Mouse (Mus musculus) forebrain, embryonic 16.5 days (tissue): ENCODE results near the gene Rad17. TPM values are rescaled to one million over a fixed set of nuclear protein-coding genes. Genes with fewer than 3 reads are reported as not detected.

Experiments
- ATAC-seq: fragments of 200-750 bp; cut with Nextera tagmentation; 2 replicates; pipeline ENCODE4 v1.8.0; 2017; ENCODE audit warnings: mild to moderate bottlenecking, moderate library complexity
- H3K27ac ChIP-seq: fragments of 300-500 bp; sonication (generic); 2 replicates; pipeline ENCODE4 v1.5.1; 2014; ENCODE audit warnings: low read length, control low read depth
- H3K27me3 ChIP-seq: fragments of 300-500 bp; sonication (generic); replicated peaks from 2 replicates; pipeline ENCODE4 v1.6.1; 2014; ENCODE audit warnings: low read length; ENCODE audit not compliant: control insufficient read depth, insufficient read depth
- H3K36me3 ChIP-seq: fragments of 300-500 bp; sonication (generic); 2 replicates; pipeline ENCODE4 v1.6.1; 2014; ENCODE audit not compliant: control insufficient read depth, insufficient read depth
- H3K4me1 ChIP-seq: fragments of 300-500 bp; sonication (generic); replicated peaks from 2 replicates; pipeline ENCODE4 v1.6.1; 2014; ENCODE audit warnings: low read length; ENCODE audit not compliant: control insufficient read depth, insufficient read depth
- H3K4me2 ChIP-seq: fragments of 300-500 bp; sonication (generic); 2 replicates; pipeline ENCODE4 v1.6.1; 2014; ENCODE audit warnings: mild to moderate bottlenecking, low read length, control low read depth
- H3K4me3 ChIP-seq: fragments of 300-500 bp; sonication (generic); replicated peaks from 2 replicates; pipeline ENCODE4 v1.5.1; 2014; ENCODE audit warnings: mild to moderate bottlenecking, low read length, control low read depth
- H3K9ac ChIP-seq: fragments of 300-500 bp; sonication (generic); replicated peaks from 2 replicates; pipeline ENCODE4 v1.6.1; 2014; ENCODE audit warnings: low read depth, low read length, control low read depth
- H3K9me3 ChIP-seq: fragments of 300-500 bp; sonication (generic); 2 replicates; pipeline ENCODE4 v1.6.1; 2016; ENCODE audit warnings: low read length; ENCODE audit not compliant: control insufficient read depth
- WGBS: fragments of 180-500 bp; shearing (Covaris S2); extraction: QIAGEN DNeasy Blood & Tissue Kit; methylation state at CpG from one replicate; pipeline ENCODE4 v1.1.7; 2014; 5-methylcytosine and 5-hydroxymethylcytosine counted together
- polyA plus RNA-seq: library from polyadenylated mRNA; unstranded; fragments of >200 nt; fragmentation: Nextera tagmentation; extraction: Ambion mirVana; gene quantifications from 2 replicates; pipeline ENCODE4 v1.2.1, GENCODE M21; 2015

The Rad17 gene
- polyA plus RNA-seq, 1 experiment from 2014 or later, result 21.1 TPM

DNA sequence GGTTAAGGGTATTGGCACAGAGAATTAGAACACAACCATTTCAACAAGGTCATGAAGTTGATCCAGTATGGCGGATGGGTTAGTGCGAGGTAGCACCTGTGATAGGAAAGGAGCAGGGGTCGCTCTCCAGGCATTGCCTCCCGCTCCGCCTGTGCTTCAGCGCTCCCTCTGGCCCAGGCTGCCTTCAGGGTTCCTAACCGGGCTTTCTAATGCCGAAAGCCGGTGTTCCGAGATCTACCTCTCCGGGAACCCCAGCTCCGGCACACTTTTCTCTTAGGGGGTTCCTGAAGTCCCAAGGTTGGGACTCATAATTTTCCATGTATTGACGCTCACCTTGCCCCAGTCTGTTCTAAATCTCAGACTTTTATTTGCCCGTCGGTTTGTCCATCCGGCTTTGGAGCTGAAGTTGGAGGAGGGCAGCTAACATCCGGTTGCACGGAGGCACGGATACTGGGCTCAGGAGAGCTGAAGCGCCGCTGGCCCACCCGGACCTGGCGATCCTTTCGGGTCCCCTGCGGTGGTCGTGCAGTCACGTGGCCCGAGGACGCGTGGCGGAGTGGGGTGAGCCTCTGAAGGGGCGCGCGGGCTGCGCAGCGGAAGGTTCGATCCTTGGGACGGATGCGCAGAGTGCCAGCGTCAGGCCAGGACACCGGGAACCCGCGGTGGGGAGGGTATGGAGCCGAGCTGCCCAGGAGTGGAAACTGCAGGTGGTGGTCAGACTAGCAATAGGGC lies 18.6 kb upstream of the Rad17 start, which contains the start of gene Ccdc125:
Gene Ccdc125 (plus strand): TSS at position 427 of the 732 bp plus-strand sequence.
- peak within 1 kb of the TSS; percentile 54 for H3K4me3 ChIP-seq
- WGBS, result under 1% methylated on average over 44 of the region's 44 CpGs
- H3K9me3 ChIP-seq, result 0 out of 2 replicates have a peak, but pooled peaks cover 2% of the 10 kb centered on the region
- no peak within 1 kb of the TSS for H3K27ac ChIP-seq
- peaks cover 11% of the 10 kb centered on the region for H3K4me1 ChIP-seq
- no peaks in the 10 kb centered on the region for H3K27me3 ChIP-seq
- H3K4me2 ChIP-seq, result peak within 1 kb of the TSS; percentile 86
- ATAC-seq, result peak; percentile 69
- peak within 1 kb of the TSS; percentile 61 for H3K9ac ChIP-seq
- H3K36me3 ChIP-seq, result peaks cover 8% of the 10 kb centered on the region; the same call in 1 of the 2 replicates

DNA sequence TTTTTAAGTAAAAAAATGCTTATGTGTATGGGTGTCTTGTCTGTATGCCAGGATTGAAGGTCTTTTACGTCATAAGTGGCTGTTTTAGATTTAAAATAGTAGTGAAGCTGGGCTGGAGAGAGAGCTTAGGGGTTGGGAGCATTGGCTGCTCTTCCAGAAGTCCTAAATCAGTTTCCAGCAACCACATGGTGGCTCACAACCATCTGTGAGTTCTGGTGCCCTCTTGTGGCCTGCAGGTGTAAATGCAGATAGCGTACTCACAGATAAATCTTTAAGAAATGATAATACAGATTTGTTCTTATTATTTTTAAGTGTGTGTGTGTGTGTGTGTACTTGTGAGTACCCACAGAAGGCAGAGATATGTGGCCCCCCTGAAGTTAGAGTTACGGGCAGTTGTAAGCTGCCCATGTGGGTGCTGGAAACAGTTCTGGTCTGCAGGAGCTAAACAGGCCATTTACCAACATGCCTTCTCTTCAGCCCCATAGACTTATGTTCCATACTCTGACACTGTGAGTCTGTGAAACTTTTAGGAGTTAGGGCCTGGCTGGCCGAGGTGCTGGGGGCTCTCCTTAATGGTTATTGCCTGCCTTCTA lies 9.1 kb upstream of the Rad17 start:
- ATAC-seq, result peak; percentile 56
- Histone ChIP-seq H3K27me3 (no peaks in the 10 kb centered on the region), H3K4me1 (no peaks in the 10 kb centered on the region), H3K4me2 (no peak overlapping the region), H3K36me3 (0 out of 2 replicates have a peak, but pooled peaks cover 3% of the 10 kb centered on the region), H3K4me3 (no peak overlapping the region), H3K27ac (no peak overlapping the region), H3K9ac (no peak overlapping the region), H3K9me3 (no peaks in the 10 kb centered on the region)
- 54% methylated on average over 4 of the region's 4 CpGs for WGBS

DNA sequence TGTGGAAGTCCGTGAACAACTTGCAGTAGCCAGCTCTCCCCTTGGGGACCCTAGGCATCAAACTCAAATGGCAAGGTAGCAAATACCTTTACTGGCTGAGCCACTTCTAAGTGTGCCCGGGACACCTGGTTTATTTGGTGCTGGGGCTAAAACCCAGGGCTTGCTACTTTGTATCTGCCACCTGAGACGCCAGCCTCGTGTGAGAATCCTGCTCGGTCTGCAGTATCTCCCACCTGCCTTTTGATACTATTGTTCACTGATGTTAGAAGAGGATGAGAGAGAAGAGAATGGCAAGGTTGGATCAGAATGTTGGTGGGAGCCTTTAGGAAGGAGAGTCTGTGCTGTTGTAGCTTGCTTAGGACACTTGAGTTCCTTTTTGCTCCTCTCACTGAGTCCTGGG lies 7.2 kb upstream of the Rad17 start:
- ATAC-seq, result no peak
- WGBS, result 93% methylated on average over 5 of the region's 5 CpGs
- Histone ChIP-seq H3K9ac (no peak overlapping the region), H3K36me3 (no peaks in the 10 kb centered on the region), H3K9me3 (no peaks in the 10 kb centered on the region), H3K4me2 (no peak overlapping the region), H3K4me1 (no peaks in the 10 kb centered on the region), H3K4me3 (no peak overlapping the region), H3K27ac (no peak overlapping the region), H3K27me3 (no peaks in the 10 kb centered on the region)

DNA sequence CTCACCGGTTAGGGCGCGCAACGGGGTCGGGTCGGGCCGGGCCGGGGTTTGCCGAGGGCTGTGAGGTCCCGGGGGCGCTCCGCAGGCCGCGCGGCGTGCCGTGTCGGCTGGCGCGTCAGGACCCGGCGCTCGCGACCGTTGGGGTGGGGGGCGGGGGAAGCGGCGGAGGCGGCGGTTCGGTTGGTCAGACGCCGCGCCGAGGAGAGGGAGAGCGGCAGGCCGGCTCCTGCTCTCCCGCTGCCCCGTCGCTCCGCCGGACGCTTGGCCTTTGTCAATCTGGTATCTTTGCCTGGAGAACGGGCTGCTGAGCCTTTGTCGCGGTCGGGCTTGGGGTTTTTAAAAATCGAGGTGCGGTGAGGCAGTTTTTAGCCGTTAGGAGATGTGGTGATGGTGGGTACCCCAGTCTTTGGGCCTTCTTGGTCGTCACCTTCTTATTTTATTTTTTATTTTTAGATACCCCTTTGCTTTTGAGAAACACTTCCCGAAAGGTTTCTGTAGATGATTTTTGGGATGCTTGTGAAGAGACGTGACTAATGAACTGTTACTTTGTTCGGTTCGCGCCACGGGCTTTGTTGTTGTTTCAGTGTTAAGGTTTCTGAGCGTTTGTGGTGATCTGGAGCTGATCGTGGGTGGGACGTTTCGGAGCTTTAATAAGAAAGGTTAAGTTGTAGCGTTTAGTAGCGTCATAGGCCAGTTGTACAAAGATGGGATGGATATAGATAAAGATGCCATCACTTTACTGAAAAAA lies 762 bp upstream of the Rad17 start, which contains the start of gene Taf9:
Gene Taf9 (plus strand): TSS at position 141 of the 748 bp plus-strand sequence.
- Histone ChIP-seq H3K27ac (peak within 1 kb of the TSS; percentile 99), H3K4me2 (peak within 1 kb of the TSS; percentile 98), H3K9me3 (no peaks in the 10 kb centered on the region), H3K4me3 (peak within 1 kb of the TSS; percentile 100), H3K9ac (peak within 1 kb of the TSS; percentile 93), H3K27me3 (no peaks in the 10 kb centered on the region), H3K4me1 (peaks cover 9% of the 10 kb centered on the region), H3K36me3 (peaks cover 5% of the 10 kb centered on the region; the same call in 1 of the 2 replicates)
- under 1% methylated on average over 62 of the region's 63 CpGs for WGBS
- ATAC-seq, result peak; percentile 69; the same call in 1 of the 2 replicates

DNA sequence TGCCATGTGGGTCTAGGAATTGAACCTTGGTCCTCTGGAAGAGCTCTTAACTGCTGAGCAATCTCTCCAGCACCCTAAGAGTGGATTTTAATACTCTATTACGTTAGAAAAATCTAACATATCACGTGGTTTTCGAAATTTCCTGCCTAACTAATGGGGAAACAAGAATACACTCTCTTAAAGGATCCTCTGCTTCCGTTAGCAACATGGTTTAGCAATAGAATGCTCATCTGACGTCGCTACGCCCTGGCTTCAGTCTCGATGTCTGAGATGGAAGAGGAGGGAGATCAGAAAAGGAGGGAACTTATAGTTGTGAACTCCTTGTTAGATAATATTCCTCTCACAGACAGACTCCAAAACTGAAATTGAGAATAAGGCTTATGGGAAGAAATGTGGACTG lies 2.6 kb downstream of the Rad17 start:
- Histone ChIP-seq H3K36me3 (peaks cover 22% of the 10 kb centered on the region), H3K4me1 (peaks cover 9% of the 10 kb centered on the region), H3K4me2 (no peak overlapping the region), H3K27me3 (no peaks in the 10 kb centered on the region), H3K27ac (no peak overlapping the region), H3K9me3 (no peaks in the 10 kb centered on the region), H3K9ac (no peak overlapping the region), H3K4me3 (no peak overlapping the region)
- 96% methylated on average over 8 of the region's 8 CpGs for WGBS
- no peak for ATAC-seq

DNA sequence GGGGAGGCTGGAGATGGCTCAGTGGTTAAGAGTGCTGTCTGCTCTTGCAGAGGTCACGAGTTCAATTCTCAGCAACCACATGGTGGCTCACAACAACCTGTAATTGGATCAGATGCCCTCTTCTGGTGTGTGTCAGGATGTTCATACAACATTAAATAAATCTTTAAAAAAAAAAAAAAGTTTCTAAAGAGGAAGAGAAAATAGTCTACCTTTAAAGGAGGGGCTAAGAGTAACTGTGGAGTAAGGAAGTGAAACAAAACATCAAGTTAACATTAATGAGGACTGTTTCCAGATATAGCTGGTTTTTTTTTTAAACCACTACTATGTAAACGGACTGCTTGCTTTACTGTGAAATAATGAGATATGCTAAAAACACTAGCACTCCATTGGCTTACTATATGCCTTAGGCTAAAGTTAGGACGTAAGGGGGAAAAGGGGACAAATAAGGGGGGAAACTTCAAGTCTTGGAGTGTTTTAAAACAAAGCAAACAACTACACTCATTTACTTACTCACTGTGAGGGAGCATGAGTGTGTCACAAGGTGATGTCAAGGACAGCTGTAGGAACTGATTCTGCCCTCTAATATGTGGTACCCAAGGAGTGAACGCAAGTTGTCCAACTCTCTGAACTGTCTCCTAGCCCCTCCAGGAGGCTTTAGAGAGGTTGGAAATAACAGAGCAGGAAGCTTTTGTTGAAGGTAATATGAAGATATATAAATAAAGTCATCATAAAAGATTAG lies 8.2 kb downstream of the Rad17 start:
- Histone ChIP-seq H3K4me2 (no peak overlapping the region), H3K4me1 (no peaks in the 10 kb centered on the region), H3K27ac (no peak overlapping the region), H3K9ac (no peak overlapping the region), H3K36me3 (peaks cover 33% of the 10 kb centered on the region), H3K27me3 (no peaks in the 10 kb centered on the region), H3K4me3 (no peak overlapping the region), H3K9me3 (no peaks in the 10 kb centered on the region)
- WGBS, result 91% methylated on average over 4 of the region's 4 CpGs
- no peak for ATAC-seq

DNA sequence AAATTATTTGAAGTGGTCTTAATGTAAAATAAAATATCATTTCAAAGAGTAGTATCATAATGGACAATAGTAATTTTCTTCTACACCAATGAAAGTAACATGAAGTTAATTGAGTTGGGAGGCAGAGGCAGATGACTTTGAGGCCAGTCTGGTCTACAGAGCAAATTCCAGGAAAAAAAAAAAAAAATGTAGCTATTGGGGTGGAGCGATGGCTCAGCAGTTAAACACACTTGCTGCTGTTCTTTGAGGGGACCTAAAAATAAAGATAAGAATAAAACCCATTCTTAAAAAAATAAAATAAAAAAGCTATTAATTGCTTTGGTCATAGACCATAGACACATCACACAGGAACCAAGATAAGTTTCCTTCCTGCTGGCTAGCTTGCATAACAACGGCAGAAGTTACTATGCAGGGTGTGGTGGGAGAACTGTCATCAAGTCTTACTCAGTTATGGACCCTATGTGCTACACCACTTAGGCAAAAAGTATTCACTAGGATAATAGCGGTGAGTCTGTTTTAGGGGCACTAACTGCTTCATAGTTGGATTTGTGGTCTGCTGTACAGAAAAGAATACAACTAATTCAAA lies 16.7 kb downstream of the Rad17 start:
- H3K4me1 ChIP-seq, result no peaks in the 10 kb centered on the region
- no peaks in the 10 kb centered on the region for H3K27me3 ChIP-seq
- H3K36me3 ChIP-seq, result peaks cover 34% of the 10 kb centered on the region
- no peaks in the 10 kb centered on the region for H3K9me3 ChIP-seq
- H3K4me3 ChIP-seq, result no peak overlapping the region
- no peak overlapping the region for H3K9ac ChIP-seq
- no peak for ATAC-seq
- no peak overlapping the region for H3K4me2 ChIP-seq
- H3K27ac ChIP-seq, result no peak overlapping the region
- 96% methylated on average over 3 of the region's 3 CpGs for WGBS

DNA sequence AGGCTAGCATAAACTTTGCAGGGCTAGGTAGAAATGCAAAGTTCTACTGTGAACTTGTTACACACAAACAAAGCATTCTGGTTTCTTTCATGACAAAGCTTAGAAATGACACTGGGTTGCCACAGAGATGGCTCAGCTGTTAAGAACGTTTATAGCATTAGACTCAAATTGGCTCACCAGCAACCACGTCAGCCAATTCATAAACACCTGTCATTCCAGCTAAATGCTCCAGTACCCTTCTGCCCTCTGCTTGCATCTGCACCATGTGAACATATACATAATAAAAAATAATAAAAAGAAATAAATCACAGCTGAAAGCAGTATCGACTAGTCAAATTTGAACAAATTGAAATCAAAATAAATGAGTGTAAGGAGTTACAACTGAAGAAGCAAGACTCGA lies 28.6 kb downstream of the Rad17 start:
- H3K27ac ChIP-seq, result no peak overlapping the region
- H3K4me1 ChIP-seq, result no peaks in the 10 kb centered on the region
- H3K27me3 ChIP-seq, result peaks cover 6% of the 10 kb centered on the region
- H3K36me3 ChIP-seq, result peaks cover 44% of the 10 kb centered on the region
- no peaks in the 10 kb centered on the region for H3K9me3 ChIP-seq
- no peak overlapping the region for H3K9ac ChIP-seq
- H3K4me3 ChIP-seq, result no peak overlapping the region
- ATAC-seq, result no peak
- no peak overlapping the region for H3K4me2 ChIP-seq
- 94% methylated on average over 4 of the region's 4 CpGs for WGBS
